Mouse (Mus musculus) small intestine, adult 2 months (tissue): ENCODE measurements around the gene Gipc2. TPM values are rescaled to one million over a fixed set of nuclear protein-coding genes. Genes with fewer than 3 reads are reported as not detected.

Source experiments
- H3K27ac ChIP-seq: fragments of 200-500 bp; 2 replicates; pipeline ENCODE4 v1.5.1; 2012; ENCODE audit warnings: low read depth, low read length, control low read depth, inconsistent platforms; ENCODE audit not compliant: insufficient read depth
- H3K27me3 ChIP-seq: fragments of 200-500 bp; 2 replicates; pipeline ENCODE4 v1.6.1; 2012; ENCODE audit warnings: mild to moderate bottlenecking, moderate library complexity, low read length, inconsistent platforms; ENCODE audit not compliant: control insufficient read depth, insufficient read depth
- H3K36me3 ChIP-seq: fragments of 200-500 bp; 2 replicates; pipeline ENCODE4 v1.6.1; 2012; ENCODE audit warnings: mild to moderate bottlenecking, low read length, control low read depth, inconsistent platforms; ENCODE audit not compliant: control insufficient read depth, insufficient read depth
- H3K4me1 ChIP-seq: fragments of 200-500 bp; 2 replicates; pipeline ENCODE4 v1.6.1; 2012; ENCODE audit warnings: low read length, inconsistent platforms, mixed read lengths; ENCODE audit not compliant: control insufficient read depth, insufficient read depth, insufficient read length
- H3K4me3 ChIP-seq: fragments of 200-500 bp; 2 replicates; pipeline ENCODE4 v1.5.1; 2012; ENCODE audit warnings: low read depth, mild to moderate bottlenecking, control low read depth, inconsistent platforms, low read length, moderate library complexity
- CTCF ChIP-seq: fragments of 200-500 bp; IDR thresholded peaks from 2 replicates; pipeline ENCODE4 v1.5.1; 2012; ENCODE audit warnings: low read depth, mild to moderate bottlenecking, control low read depth, inconsistent platforms, low read length, moderate library complexity, mixed read lengths; ENCODE audit not compliant: insufficient replicate concordance, insufficient read length; ENCODE audit errors: extremely low read depth
- POLR2A ChIP-seq: fragments of 200-500 bp; IDR thresholded peaks from 2 replicates; pipeline ENCODE4 v1.6.1; 2012; ENCODE audit warnings: low read depth, mild to moderate bottlenecking, control low read depth, inconsistent platforms, low read length, moderate library complexity
- WGBS: fragments of 180-500 bp; shearing (Covaris S2); methylation state at CpG from one replicate; pipeline ENCODE4 v1.1.7; 2018; 5-methylcytosine and 5-hydroxymethylcytosine counted together
- polyA plus RNA-seq: library from polyadenylated mRNA; depleted of rRNA; stranded (reverse); fragments of >200 nt; gene quantifications from 2 replicates; pipeline ENCODE4 v1.2.3, GENCODE M21; 2012

Gipc2 gene
- polyA plus RNA-seq, 1 experiment: 121 TPM

- Histone ChIP-seq H3K4me1 (peaks cover 47% of the 10 kb centered on the region), H3K36me3 (peaks cover 2% of the 10 kb centered on the region; the same call in 1 of the 2 replicates), H3K27me3 (no peaks in the 10 kb centered on the region), H3K4me3 (no peak overlapping the region), H3K27ac (peak overlapping the region; percentile 25; the same call in 1 of the 2 replicates)
- WGBS: 77% methylated on average over 5 of the region's 5 CpGs
- TF ChIP-seq POLR2A (no peak), CTCF (no peak)
These were observed 11.9 kb downstream of the Gipc2 start for GRCm38 (mm10) chr3:152154095-152154494.

GRCm38 (mm10) chr3:152153152-152153551 lies 12.9 kb downstream of the Gipc2 start:
- Histone ChIP-seq H3K4me1 (peaks cover 51% of the 10 kb centered on the region), H3K27ac (0 out of 2 replicates have a peak overlapping the region, but pooled peaks have one; percentile 19), H3K4me3 (no peak overlapping the region), H3K27me3 (no peaks in the 10 kb centered on the region), H3K36me3 (peaks cover 2% of the 10 kb centered on the region; the same call in 1 of the 2 replicates)
- no peak for TF ChIP-seq POLR2A
- TF ChIP-seq CTCF: no peak
- WGBS: 80% methylated on average over 2 of the region's 2 CpGs

- WGBS: 86% methylated on average over 1 of the region's 1 CpGs
- H3K27me3 ChIP-seq: no peaks in the 10 kb centered on the region
- H3K4me1 ChIP-seq: peaks cover 51% of the 10 kb centered on the region
- no peak overlapping the region for H3K4me3 ChIP-seq
- TF ChIP-seq POLR2A (no peak), CTCF (no peak)
- H3K36me3 ChIP-seq: peaks cover 2% of the 10 kb centered on the region; the same call in 1 of the 2 replicates
- peak overlapping the region; percentile 90 for H3K27ac ChIP-seq
These were observed 13.6 kb downstream of the Gipc2 start for GRCm38 (mm10) chr3:152152483-152152804.

GRCm38 (mm10) chr3:152151725-152152482 lies 14.1 kb downstream of the Gipc2 start:
- no peak for TF ChIP-seq CTCF
- TF ChIP-seq POLR2A: no peak
- Histone ChIP-seq H3K27ac (peak overlapping the region; percentile 98), H3K4me3 (peak overlapping the region; percentile 59)

GRCm38 (mm10) chr3:152149863-152150262 lies 16.2 kb downstream of the Gipc2 start:
- peaks cover 52% of the 10 kb centered on the region for H3K4me1 ChIP-seq
- 13% methylated on average over 3 of the region's 3 CpGs for WGBS
- H3K27me3 ChIP-seq: no peaks in the 10 kb centered on the region
- H3K36me3 ChIP-seq: no peaks in the 10 kb centered on the region
- no peak for TF ChIP-seq CTCF
- H3K27ac ChIP-seq: peak overlapping the region; percentile 88
- H3K4me3 ChIP-seq: no peak overlapping the region

More at GRCm38 (mm10) chr3:152151725-152152482, 14.1 kb downstream of the Gipc2 start:
- 22% methylated on average over 29 of the region's 29 CpGs for WGBS
- Histone ChIP-seq H3K36me3 (no peaks in the 10 kb centered on the region; the same call in 1 of the 2 replicates), H3K27me3 (no peaks in the 10 kb centered on the region), H3K4me1 (peaks cover 54% of the 10 kb centered on the region)

GRCm38 (mm10) chr3:152149449-152149848 lies 16.6 kb downstream of the Gipc2 start:
- H3K4me3 ChIP-seq: no peak overlapping the region
- WGBS: 28% methylated on average over 7 of the region's 7 CpGs
- peaks cover 52% of the 10 kb centered on the region for H3K4me1 ChIP-seq
- peak overlapping the region; percentile 82 for H3K27ac ChIP-seq
- no peaks in the 10 kb centered on the region for H3K36me3 ChIP-seq
- H3K27me3 ChIP-seq: no peaks in the 10 kb centered on the region
- TF ChIP-seq POLR2A: no peak
- TF ChIP-seq CTCF: no peak

- 78% methylated on average over 12 of the region's 12 CpGs for WGBS
- Histone ChIP-seq H3K27me3 (no peaks in the 10 kb centered on the region), H3K4me1 (peaks cover 47% of the 10 kb centered on the region), H3K27ac (no peak overlapping the region), H3K36me3 (no peaks in the 10 kb centered on the region), H3K4me3 (no peak overlapping the region)
- TF ChIP-seq POLR2A (no peak), CTCF (no peak)
These were observed 18.8 kb downstream of the Gipc2 start for GRCm38 (mm10) chr3:152147085-152147831.
